In genomic region chr8:48844370-48844905, GRCm38 (mm10) we compare ENCODE assay signal across 8 mouse cellular contexts. TPM values are rescaled to one million over a fixed set of nuclear protein-coding genes. Genes with fewer than 3 reads are reported as not detected.
A peak's percentile ranks its signal among the peaks of the same experiment; 100 is the strongest.
DNase-seq lines count a peak whose midpoint lies in the region; ATAC-seq and TF ChIP-seq lines count a peak whose summit lies in the region.

No protein-coding gene starts in this region.

- no peak overlapping the region for H3K9ac ChIP-seq in lung, postnatal 0 days (replicated peaks; ENCODE audit: low read depth)
- 0 out of 2 replicates have a peak overlapping the region, but pooled peaks have one; percentile 60 for H3K9ac ChIP-seq in forebrain, postnatal 0 days
- H3K9ac ChIP-seq in neural tube, embryonic 14.5 days (replicated peaks; ENCODE audit: low read depth, low read length): peak overlapping the region; percentile 44; the same call in 1 of the 2 replicates

- ATAC-seq in lung, postnatal 0 days: no peak
- no peak for ATAC-seq in forebrain, postnatal 0 days
- ATAC-seq in neural tube, embryonic 14.5 days (ENCODE audit: low read depth): no peak

- peak overlapping the region; percentile 81 for H3K4me2 ChIP-seq in lung, postnatal 0 days (replicated peaks; ENCODE audit: low read depth, low read length)
- H3K4me2 ChIP-seq in forebrain, postnatal 0 days (ENCODE audit: low read depth): peak overlapping the region; percentile 95
- H3K4me2 ChIP-seq in neural tube, embryonic 14.5 days (ENCODE audit: low read depth, low read length): peak overlapping the region; percentile 94

- peaks cover 33% of the 10 kb centered on the region for H3K27me3 ChIP-seq in lung, postnatal 0 days (replicated peaks; ENCODE audit: insufficient read depth, low read length)
- H3K27me3 ChIP-seq in forebrain, postnatal 0 days (ENCODE audit: insufficient read depth, low read length): peaks cover 20% of the 10 kb centered on the region
- no peaks in the 10 kb centered on the region; the same call in 1 of the 2 replicates for H3K27me3 ChIP-seq in neural tube, embryonic 14.5 days (ENCODE audit: control insufficient read depth, insufficient read depth, low read length)

- no peaks in the 10 kb centered on the region for H3K9me3 ChIP-seq in lung, postnatal 0 days (ENCODE audit: low read length)
- H3K9me3 ChIP-seq in forebrain, postnatal 0 days (ENCODE audit: low read length): no peaks in the 10 kb centered on the region
- H3K9me3 ChIP-seq in neural tube, embryonic 14.5 days (ENCODE audit: control insufficient read depth, low read length): no peaks in the 10 kb centered on the region

- H3K36me3 ChIP-seq in lung, postnatal 0 days (ENCODE audit: insufficient read depth, low read length): no peaks in the 10 kb centered on the region
- no peaks in the 10 kb centered on the region for H3K36me3 ChIP-seq in forebrain, postnatal 0 days (ENCODE audit: insufficient read depth)
- H3K36me3 ChIP-seq in neural tube, embryonic 14.5 days (ENCODE audit: control insufficient read depth, insufficient read depth, low read length): no peaks in the 10 kb centered on the region

- H3K27ac ChIP-seq in lung, postnatal 0 days (ENCODE audit: low read length): no peak overlapping the region
- no peak overlapping the region for H3K27ac ChIP-seq in forebrain, postnatal 0 days (ENCODE audit: low read depth, low read length)
- 0 out of 2 replicates have a peak overlapping the region, but pooled peaks have one; percentile 16 for H3K27ac ChIP-seq in neural tube, embryonic 14.5 days (ENCODE audit: low read depth, low read length)

- under 1% methylated on average over 14 of the region's 14 CpGs for WGBS in lung, postnatal 0 days
- WGBS in forebrain, postnatal 0 days: 3% methylated on average over 14 of the region's 14 CpGs
- under 1% methylated on average over 14 of the region's 14 CpGs for whole genome bisulfite sequencing in neural tube, embryonic 14.5 days

- TF ChIP-seq EP300 in lung, postnatal 0 days (IDR thresholded peaks at IDR 0.05): no peak

- no peak for TF ChIP-seq CTCF in lung, postnatal 0 days (IDR thresholded peaks at IDR 0.05)
- no peak for TF ChIP-seq CTCF in forebrain, postnatal 0 days (IDR thresholded peaks at IDR 0.05; ENCODE audit: low read depth)

- peak overlapping the region; percentile 71; the same call in 1 of the 2 replicates for H3K4me3 ChIP-seq in lung, postnatal 0 days (ENCODE audit: low read depth, low read length)
- H3K4me3 ChIP-seq in forebrain, postnatal 0 days (ENCODE audit: low read depth, low read length): peak overlapping the region; percentile 84
- peak overlapping the region; percentile 81 for H3K4me3 ChIP-seq in neural tube, embryonic 14.5 days (ENCODE audit: low read depth, low read length)

- 0 out of 2 replicates have a peak, but pooled peaks cover 3% of the 10 kb centered on the region for H3K4me1 ChIP-seq in lung, postnatal 0 days (ENCODE audit: insufficient read depth, low read depth, low read length)
- peaks cover 5% of the 10 kb centered on the region; the same call in 1 of the 2 replicates for H3K4me1 ChIP-seq in forebrain, postnatal 0 days (ENCODE audit: insufficient read depth)
- H3K4me1 ChIP-seq in neural tube, embryonic 14.5 days (ENCODE audit: control insufficient read depth, insufficient read depth, low read length): peaks cover 8% of the 10 kb centered on the region

- intact Hi-C loops in gastrocnemius, postnatal 36 days (cut with DNase I): no loop called here

- DNase-seq in lung, postnatal 0 days (ENCODE audit: low spot score): peak; percentile 14
- DNase-seq in lung, postnatal 4 days: no peak
- no peak for DNase-seq in forebrain, postnatal 0 days
- peak; percentile 29 for DNase-seq in kidney, postnatal 14 days
- no peak for DNase-seq in gastrocnemius, postnatal 36 days
- DNase-seq in urinary bladder, postnatal 4 days (ENCODE audit: low spot score in 2 of 2): no peak
- DNase-seq in layer of hippocampus, postnatal 14 days (ENCODE audit: low spot score in 2 of 2): no peak

RNA-seq across cellular contexts. Expression of gene Tenm3, which starts 0.7 kb away (rescaled TPM):
- polyA plus RNA-seq in lung, postnatal 0 days (2015; fragmentation: Nextera tagmentation; extraction: Ambion mirVana): 0.78 and 1.0 TPM in 2 replicates
- 98.2 and 111 TPM in 2 replicates for total RNA-seq in forebrain, postnatal 0 days (2014; rRNA removed)
- 15.0 and 21.6 TPM in 2 replicates for polyA plus RNA-seq in forebrain, postnatal 0 days (2015; fragmentation: Nextera tagmentation; extraction: Ambion mirVana)
- polyA plus RNA-seq in neural tube, embryonic 14.5 days (2014; fragmentation: Nextera tagmentation; extraction: Ambion mirVana): 61.0 and 68.9 TPM in 2 replicates
- total RNA-seq in gastrocnemius, postnatal 36 days (2021): 1 to 10 TPM; 9.4 to 9.9 TPM
- total RNA-seq in layer of hippocampus, postnatal 14 days (2021): 100 to 1,000 TPM in 1 of 2 experiments, 10 to 100 TPM in 1; 79.8 to 101 TPM

Comparison
In these comparisons a context has a peak if more than half of its experiments do, and no peak if none do; other contexts are left out.
1. DNase-seq: peak in lung, postnatal 0 days (single experiment) and kidney, postnatal 14 days (single experiment); none in lung, postnatal 4 days (0 of 2), forebrain, postnatal 0 days (single experiment), gastrocnemius, postnatal 36 days (0 of 2), urinary bladder, postnatal 4 days (0 of 2) and layer of hippocampus, postnatal 14 days (0 of 2).
2. Peak in every context shown above with its lines, with median percentiles within 50 percentile points of each other: H3K4me2 ChIP-seq and H3K4me3 ChIP-seq.